Mouse (Mus musculus): ENCODE measurements around the gene Ltb4r2. TPM values are rescaled to one million over a fixed set of nuclear protein-coding genes. Genes with fewer than 3 reads are reported as not detected.

Gene Ltb4r2
- polyA plus RNA-seq (2012) = not detected in 2 replicates

DNA sequence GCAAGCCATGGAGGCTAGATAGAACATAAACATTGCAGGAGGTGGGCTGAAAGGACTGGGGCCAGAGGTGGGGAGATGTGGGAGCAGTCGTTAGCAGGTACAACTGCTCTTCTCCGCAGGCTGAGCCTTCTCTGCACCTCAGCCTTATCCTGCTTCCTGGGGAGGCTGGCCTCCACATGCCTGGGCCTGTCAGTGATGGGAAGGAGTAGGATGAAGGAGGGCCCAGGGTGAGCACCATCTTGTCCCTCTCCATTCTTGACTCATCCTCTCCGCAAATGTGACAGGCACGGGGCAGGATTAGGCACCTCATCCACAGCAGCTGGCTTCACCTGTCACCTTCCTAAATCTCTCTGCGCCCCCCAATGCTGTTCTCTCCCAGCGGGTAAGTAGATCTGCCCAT, at the start of gene Ltb4r2:
Ltb4r2 (plus strand) TSS at position 266 of the 400 bp plus-strand sequence.
- no peak for TF ChIP-seq GATA1 (IDR thresholded peaks at IDR 0.05; ENCODE audit: low read length)

DNA sequence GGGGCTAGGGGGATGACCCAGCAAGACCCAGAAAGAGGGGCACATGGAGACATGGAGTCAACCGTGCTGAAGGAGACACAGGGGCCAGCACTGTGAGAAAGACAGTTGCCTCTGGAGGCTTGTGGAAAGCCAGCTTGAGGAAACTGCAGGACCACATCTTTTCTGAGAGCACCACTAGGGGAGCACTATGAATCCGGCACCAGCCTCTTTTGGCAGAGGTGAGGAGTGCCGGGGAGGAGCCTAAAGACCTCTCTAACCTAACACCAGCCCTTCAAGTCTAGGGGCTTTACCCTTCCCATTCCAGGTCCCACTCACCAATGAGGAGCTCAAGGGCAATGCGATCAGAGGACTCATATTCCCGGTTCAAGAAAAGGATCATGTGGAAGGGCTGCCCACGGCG, 49.4 kb upstream of the Ltb4r2 start:
- TF ChIP-seq GATA1 (IDR thresholded peaks at IDR 0.05; ENCODE audit: low read length) = no peak

GRCm38 (mm10) chr14:55713007-55713728, 48.1 kb upstream of the Ltb4r2 start:
- no peak for TF ChIP-seq GATA1 (IDR thresholded peaks at IDR 0.05; ENCODE audit: low read length)

GRCm38 (mm10) chr14:55713729-55714122, 47.5 kb upstream of the Ltb4r2 start, which contains the start of gene Tgm1:
Gene Tgm1 (minus strand): TSS chr14:55713926.
- no peak for TF ChIP-seq GATA1 (IDR thresholded peaks at IDR 0.05; ENCODE audit: low read length)

DNA sequence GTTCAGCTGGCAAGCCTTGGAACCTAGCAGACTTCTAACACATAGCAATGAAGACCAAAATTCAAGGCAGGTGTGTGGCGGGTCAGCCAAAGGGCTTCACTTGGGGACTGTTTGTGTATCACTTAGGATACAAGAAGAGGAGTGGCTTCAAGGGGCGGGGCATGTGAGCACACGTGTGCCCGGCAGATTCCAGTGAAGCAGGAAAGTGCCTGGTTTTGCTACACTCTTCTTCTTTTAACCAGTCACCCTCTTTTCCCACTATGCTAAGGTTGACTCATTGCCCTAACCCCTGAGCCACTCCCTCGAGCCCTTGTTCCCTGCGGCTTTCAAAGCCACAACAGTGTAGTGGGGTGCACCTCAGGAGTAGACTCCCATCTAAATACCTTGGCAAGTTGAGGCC, 46.3 kb upstream of the Ltb4r2 start:
- no peak for TF ChIP-seq GATA1 (IDR thresholded peaks at IDR 0.05; ENCODE audit: low read length)

- TF ChIP-seq GATA1 (IDR thresholded peaks at IDR 0.05; ENCODE audit: low read length) = no peak
These were observed 45.0 kb upstream of the Ltb4r2 start for GRCm38 (mm10) chr14:55716271-55716670.

- no peak for TF ChIP-seq GATA1 (IDR thresholded peaks at IDR 0.05; ENCODE audit: low read length)
These were observed 44.3 kb upstream of the Ltb4r2 start for GRCm38 (mm10) chr14:55716884-55717283.

DNA sequence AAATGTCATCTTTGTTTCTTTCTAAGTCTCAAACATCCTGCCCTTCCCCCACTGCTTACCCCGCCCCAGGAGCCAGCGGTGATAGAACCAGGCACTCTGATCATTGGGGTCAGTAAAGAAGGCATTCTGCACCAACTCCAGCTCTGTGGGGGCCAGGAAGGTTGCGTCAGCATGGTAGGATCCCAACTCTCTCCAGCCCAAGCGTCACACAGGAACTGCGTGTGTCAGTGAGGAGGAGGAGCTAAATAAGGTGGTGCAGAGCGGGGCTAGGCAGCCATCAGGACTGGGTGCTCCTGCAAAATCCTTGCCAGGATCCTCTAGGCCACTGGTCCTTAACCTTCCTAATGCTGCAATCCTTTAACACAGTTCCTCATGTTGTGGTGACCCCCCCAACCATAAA, 41.5 kb upstream of the Ltb4r2 start:
- TF ChIP-seq GATA1 (IDR thresholded peaks at IDR 0.05; ENCODE audit: low read length) = no peak

DNA sequence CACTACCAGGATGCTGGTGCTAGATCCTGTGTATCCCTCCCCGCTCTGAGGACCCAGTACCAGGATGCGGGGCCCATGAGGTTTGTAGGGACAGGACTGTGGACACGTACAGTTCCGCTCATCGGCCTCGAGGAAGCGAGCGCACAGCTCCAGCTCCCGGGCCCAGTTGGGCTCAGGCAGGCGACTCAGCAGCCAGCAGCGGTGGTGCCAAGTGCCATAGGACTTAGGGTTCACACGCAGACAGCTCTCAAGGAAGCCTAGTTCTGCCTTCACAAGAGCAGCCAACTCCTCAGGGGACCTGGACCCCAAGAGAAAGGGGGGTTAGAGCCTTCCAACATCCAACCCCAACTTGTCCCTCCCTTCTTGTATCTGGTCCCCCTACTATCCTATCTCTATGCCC, 40.6 kb upstream of the Ltb4r2 start:
- TF ChIP-seq GATA1 (IDR thresholded peaks at IDR 0.05; ENCODE audit: low read length) = no peak

DNA sequence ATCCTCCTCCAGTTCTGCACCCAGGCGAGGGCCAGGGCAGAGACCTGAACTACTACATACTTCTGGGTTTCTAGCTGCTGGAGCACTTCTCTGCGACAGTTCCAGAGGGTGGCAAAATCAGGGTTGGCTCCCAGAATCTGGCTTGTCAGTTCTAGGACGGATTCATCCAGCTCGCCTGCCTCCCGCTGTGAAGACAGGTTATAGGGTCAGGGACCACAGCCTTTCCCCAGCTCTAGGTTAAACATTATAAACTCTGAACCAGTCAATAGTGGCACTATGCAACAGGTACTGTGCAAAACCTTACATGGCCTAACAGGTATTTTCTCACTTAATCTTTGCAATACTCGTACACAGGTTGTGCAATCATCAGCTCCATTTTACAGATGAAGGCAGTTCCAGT, 40.2 kb upstream of the Ltb4r2 start:
- TF ChIP-seq GATA1 (IDR thresholded peaks at IDR 0.05; ENCODE audit: low read length) = no peak

DNA sequence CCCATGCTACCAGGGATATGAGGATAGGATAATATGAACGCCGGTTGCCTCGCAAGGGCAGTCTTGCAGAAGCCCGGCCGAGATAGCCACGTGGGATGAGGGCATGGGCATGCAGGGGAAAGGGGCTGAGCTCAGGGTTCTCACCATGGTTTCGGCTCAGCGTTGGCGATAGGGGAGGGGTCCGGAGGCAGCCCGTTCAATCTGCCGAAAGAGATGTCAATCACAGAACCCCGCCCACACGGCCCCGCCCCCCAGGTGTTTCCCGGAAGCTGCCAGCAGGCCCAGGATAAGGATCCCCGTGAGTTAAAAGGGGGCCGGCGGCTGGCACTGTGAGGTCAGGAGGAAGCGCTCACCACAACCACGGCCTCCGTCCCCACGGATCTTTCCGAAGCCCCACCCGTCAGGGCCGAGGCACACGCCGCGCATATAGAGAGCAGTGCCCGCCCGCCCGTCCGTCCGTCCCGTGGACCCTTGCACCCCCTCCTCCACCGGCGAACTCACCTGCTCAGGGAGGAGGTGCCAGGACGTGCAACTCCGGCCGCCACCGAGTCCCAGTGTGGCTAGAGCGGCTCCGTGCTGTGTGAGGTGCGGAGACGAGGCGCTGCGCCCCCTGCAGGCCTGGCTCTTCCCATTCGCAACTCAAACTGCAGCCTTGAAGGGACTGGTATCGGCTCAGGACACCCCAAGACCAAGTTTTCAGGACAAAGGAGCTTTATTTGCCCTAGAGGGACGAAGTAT, 39.4 kb upstream of the Ltb4r2 start, which contains the start of gene Rabggta:
Rabggta (minus strand) TSS at position 564 of the 738 bp plus-strand sequence.
- TF ChIP-seq GATA1 (IDR thresholded peaks at IDR 0.05; ENCODE audit: low read length) = no peak

GRCm38 (mm10) chr14:55722438-55722945, 38.7 kb upstream of the Ltb4r2 start:
- TF ChIP-seq GATA1 (IDR thresholded peaks at IDR 0.05; ENCODE audit: low read length) = no peak

GRCm38 (mm10) chr14:55723433-55723832, 37.8 kb upstream of the Ltb4r2 start:
- no peak for TF ChIP-seq GATA1 (IDR thresholded peaks at IDR 0.05; ENCODE audit: low read length)

- TF ChIP-seq GATA1 (IDR thresholded peaks at IDR 0.05; ENCODE audit: low read length) = no peak
These were observed 36.8 kb upstream of the Ltb4r2 start for GRCm38 (mm10) chr14:55724411-55724871.

- no peak for TF ChIP-seq GATA1 (IDR thresholded peaks at IDR 0.05; ENCODE audit: low read length)
These were observed 35.0 kb upstream of the Ltb4r2 start for GRCm38 (mm10) chr14:55726261-55726660.
